Mouse (Mus musculus): ENCODE results near the gene Olfr605.
"Not testable (repeated sequence)": the region's sequence is repeated elsewhere in the genome, so short reads cannot be mapped to it uniquely, and the experiment has no call there.

The Olfr605 gene

GRCm38 (mm10) chr7:103445339-103445738 lies at the start of gene Olfr605:
Gene Olfr605, minus strand, starts transcription at chr7:103445439.
- no peak for DNase-seq (ENCODE audit: low read depth)

- DNase-seq (ENCODE audit: low read depth): not testable (repeated sequence)
These were observed 31.9 kb upstream of the Olfr605 start for GRCm38 (mm10) chr7:103477106-103477505.

- DNase-seq (ENCODE audit: low read depth): no peak
These were observed 24.3 kb upstream of the Olfr605 start, which contains the start of gene Olfr608 for GRCm38 (mm10) chr7:103469577-103469976. Gene Olfr608, plus strand, starts transcription at chr7:103469877.

GRCm38 (mm10) chr7:103460590-103460989 lies 15.4 kb upstream of the Olfr605 start:
- no peak for DNase-seq (ENCODE audit: low read depth)

- DNase-seq (ENCODE audit: low read depth): no peak
These were observed 3.5 kb upstream of the Olfr605 start, which contains the start of gene Olfr606 for GRCm38 (mm10) chr7:103448746-103449145. Gene Olfr606, plus strand, starts transcription at chr7:103449046.

- not testable (repeated sequence) for DNase-seq (ENCODE audit: low read depth)
These were observed 30.5 kb downstream of the Olfr605 start, which contains the start of gene Usp17lc for GRCm38 (mm10) chr7:103414772-103415171. Gene Usp17lc, plus strand, starts transcription at chr7:103415072.

- DNase-seq (ENCODE audit: low read depth): not testable (repeated sequence)
These were observed 38.7 kb downstream of the Olfr605 start for GRCm38 (mm10) chr7:103406521-103407055.

- no peak for DNase-seq (ENCODE audit: low read depth)
These were observed 46.3 kb downstream of the Olfr605 start for GRCm38 (mm10) chr7:103398981-103399380.

GRCm38 (mm10) chr7:103397758-103398157 lies 47.5 kb downstream of the Olfr605 start:
- no peak for DNase-seq (ENCODE audit: low read depth)

Measured in fibroblast of lung, adult 2 months (primary cell).